Mouse (Mus musculus): ENCODE measurements around the gene Mgmt.
A peak's percentile ranks its signal among the peaks of the same experiment; 100 is the strongest.

Mgmt gene

GRCm38 (mm10) chr7:137121243-137121858 lies 226.9 kb downstream of the Mgmt start:
- no peak for DNase-seq (ENCODE audit: low spot score)

- DNase-seq (ENCODE audit: low spot score) = no peak
Measured at GRCm38 (mm10) chr7:137128726-137129125, 234.3 kb downstream of the Mgmt start.

- DNase-seq (ENCODE audit: low spot score) = no peak
Measured at GRCm38 (mm10) chr7:137130211-137130610, 235.8 kb downstream of the Mgmt start.

- DNase-seq (ENCODE audit: low spot score) = no peak
Measured at GRCm38 (mm10) chr7:137131957-137132356, 237.5 kb downstream of the Mgmt start.

GRCm38 (mm10) chr7:137138101-137138500 lies 243.7 kb downstream of the Mgmt start:
- DNase-seq (ENCODE audit: low spot score) = no peak

- DNase-seq (ENCODE audit: low spot score) = no peak
Measured at GRCm38 (mm10) chr7:137140321-137140720, 245.9 kb downstream of the Mgmt start.

- DNase-seq (ENCODE audit: low spot score) = no peak
Measured at GRCm38 (mm10) chr7:137141386-137141785, 247.0 kb downstream of the Mgmt start.

- no peak for DNase-seq (ENCODE audit: low spot score)
Measured at GRCm38 (mm10) chr7:137147101-137147500, 252.7 kb downstream of the Mgmt start.

GRCm38 (mm10) chr7:137151854-137152253 lies 257.4 kb downstream of the Mgmt start:
- no peak for DNase-seq (ENCODE audit: low spot score)

GRCm38 (mm10) chr7:137154623-137155022 lies 260.2 kb downstream of the Mgmt start:
- DNase-seq (ENCODE audit: low spot score) = no peak

- DNase-seq (ENCODE audit: low spot score) = peak; percentile 27
Measured at GRCm38 (mm10) chr7:137159086-137159485, 264.7 kb downstream of the Mgmt start.

- no peak for DNase-seq (ENCODE audit: low spot score)
Measured at GRCm38 (mm10) chr7:137172278-137172677, 277.9 kb downstream of the Mgmt start.
